Mouse (Mus musculus): ENCODE measurements around the gene 1190005I06Rik.

DNA sequence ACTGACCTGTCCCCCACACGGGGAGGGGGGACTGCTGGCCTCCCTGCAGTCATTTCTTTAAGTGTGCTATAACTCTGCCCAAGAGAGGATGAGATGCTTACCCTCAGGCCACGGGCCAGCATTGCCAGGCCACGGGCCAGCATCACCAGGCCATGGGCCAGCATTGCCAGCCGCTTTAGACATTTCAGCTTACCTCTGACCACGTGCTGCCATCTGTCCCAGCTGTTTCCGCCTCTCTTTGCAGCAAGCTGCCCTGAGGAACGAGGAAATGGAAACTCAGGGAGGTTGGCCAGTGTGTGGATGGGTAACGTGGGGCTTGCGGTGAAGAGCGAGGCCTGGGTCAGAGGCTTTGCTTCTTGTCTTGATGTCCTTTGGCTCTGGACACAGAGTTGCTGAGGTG lies 33.7 kb upstream of the 1190005I06Rik start:
- TF ChIP-seq CTCF (IDR thresholded peaks at IDR 0.05; ENCODE audit: control insufficient read depth, insufficient read depth, insufficient replicate concordance, low read depth, low read length): no peak
- TF ChIP-seq POLR2A (IDR thresholded peaks at IDR 0.05; ENCODE audit: control insufficient read depth, low read depth, low read length): no peak
